Mouse (Mus musculus) mature B cell (primary cell): ENCODE measurements around the gene Cfap298.

Experiments
- in situ Hi-C: fragments of 300-500 bp; cut with MboI; formaldehyde crosslinking; loops from 2 replicates; pipeline ENCODE4 v1.14.3; 2019

The Cfap298 gene

DNA sequence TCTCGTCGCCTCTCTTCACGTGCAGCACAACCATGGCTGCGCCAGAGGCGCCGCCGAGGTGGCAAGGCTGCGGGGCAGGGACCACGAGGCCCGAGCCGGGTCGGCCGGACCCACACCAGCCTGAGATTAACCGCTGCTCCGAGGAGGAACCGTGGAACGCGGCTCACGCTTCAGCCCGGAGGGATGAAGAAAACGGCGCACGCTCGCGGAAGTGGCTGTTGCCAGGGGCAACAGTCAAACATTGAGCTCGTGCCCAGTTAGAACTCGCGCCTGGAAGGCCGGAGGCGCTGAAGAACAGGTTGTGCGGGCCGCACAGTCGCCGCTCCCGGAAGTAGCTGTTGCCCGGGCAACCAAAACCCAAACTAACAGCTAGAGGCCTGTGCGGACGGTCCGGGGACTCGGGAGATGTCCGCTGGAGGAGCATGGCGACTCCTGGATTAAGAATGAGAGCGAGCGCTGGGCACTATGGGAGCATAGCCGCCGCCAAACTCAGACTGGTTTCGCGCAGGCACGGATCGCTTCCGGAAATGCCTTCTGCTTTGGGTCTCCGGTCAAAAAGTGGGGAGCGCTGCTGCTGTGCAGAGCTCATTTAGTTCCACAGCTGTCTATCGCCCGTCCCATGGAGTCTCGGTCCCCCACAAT is at the start of gene Cfap298:
Gene Cfap298 (minus strand): TSS at position 428 of the 642 bp plus-strand sequence.
- in situ Hi-C loops, result no loop called here

DNA sequence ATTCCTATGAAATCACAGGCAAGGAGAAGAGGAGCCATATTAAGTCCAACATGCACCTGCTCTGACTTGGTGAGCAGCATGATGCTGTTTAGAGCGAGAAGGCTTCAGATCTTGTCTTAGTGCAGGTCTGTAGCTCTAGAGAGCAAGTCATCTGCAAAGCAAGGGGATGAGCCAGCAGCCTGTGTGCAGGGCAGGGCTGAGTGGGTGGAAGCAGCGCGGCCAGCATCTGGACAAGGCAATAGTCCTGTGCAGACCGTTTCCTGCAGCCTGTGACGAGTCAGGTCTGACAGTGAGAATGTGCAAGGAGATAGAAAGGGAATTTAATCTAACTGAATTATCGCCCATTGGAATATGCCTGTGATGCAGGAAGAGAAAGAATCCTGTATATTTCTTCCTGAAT is 36.1 kb upstream of the Cfap298 start:
- in situ Hi-C loops, result no loop called here

DNA sequence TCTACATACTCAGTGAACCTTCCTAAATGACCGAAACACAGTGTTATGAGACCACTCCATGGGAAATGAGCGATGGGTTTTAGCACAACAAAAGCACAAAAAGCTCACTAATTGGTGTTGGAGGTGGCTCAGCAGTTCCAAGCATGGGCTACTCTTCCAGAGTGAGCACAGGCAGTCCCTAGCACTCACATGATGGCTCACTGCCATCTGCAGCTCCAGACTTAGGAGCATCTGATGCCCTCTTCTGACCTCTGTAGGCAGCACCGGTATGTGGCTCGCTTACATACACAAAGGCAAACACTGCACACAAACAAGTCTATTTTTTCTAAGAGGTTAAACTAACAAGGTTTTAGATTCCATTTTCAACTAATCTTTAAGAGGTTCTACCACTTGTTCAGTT is 31.3 kb upstream of the Cfap298 start:
- in situ Hi-C loops, result no loop called here

DNA sequence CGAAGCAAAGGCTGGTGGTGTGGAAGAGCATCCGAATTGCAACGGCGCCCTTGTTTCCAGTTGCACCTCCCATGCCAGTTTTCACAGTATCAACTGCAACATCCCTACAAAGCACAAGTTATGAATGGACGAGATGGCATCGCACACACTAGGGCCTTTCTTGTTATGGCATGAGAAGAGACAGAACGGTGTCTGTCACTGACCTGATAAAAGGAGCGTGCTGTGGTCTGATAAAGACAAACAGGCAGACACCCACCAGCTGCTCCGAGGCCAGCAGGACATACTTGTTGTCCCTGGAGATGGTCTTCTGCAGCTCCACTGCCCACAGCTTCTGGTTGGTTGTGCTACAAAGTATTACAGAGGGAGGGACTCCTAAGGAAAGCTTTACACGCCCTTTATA is 29.4 kb upstream of the Cfap298 start:
- in situ Hi-C loops, result no loop called here

DNA sequence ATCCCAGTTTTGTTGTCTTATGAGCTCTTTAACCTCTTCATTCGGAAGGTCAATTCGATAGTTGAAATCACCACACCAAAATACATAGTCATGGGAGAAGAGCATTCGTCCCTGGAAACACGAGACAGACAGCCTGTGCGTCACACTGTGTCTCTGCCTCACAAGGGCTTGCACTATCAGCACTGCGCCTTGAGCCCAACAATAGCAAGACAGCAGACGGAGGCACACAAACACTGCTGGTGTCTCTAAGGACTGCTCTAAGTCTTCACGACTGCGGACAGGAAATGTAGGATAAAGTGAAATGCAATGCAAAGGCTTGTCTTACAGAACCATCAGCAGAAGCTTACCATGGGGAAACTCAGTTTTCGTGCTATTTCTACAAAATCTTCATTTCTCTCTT is 29.0 kb upstream of the Cfap298 start:
- in situ Hi-C loops, result no loop called here

DNA sequence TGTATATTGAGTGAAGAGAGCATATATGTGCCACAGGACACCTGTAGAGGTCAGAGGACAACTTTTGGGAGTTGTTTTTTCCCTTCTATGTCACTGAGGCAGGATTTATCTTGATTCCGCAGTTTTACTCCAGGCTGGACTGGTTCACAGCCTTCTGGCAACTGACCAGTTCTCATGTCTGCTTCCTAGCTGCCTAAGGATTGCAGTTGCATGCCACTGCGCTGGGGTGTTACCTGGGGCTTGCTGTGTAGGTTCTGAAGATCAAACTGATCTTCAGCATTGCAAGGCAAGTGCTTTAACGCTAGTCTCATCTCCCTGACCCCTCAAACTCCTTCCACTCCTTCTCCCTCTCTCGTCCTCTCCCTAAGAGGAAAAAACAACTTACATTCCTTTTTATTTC is 28.3 kb upstream of the Cfap298 start:
- in situ Hi-C loops, result no loop called here

DNA sequence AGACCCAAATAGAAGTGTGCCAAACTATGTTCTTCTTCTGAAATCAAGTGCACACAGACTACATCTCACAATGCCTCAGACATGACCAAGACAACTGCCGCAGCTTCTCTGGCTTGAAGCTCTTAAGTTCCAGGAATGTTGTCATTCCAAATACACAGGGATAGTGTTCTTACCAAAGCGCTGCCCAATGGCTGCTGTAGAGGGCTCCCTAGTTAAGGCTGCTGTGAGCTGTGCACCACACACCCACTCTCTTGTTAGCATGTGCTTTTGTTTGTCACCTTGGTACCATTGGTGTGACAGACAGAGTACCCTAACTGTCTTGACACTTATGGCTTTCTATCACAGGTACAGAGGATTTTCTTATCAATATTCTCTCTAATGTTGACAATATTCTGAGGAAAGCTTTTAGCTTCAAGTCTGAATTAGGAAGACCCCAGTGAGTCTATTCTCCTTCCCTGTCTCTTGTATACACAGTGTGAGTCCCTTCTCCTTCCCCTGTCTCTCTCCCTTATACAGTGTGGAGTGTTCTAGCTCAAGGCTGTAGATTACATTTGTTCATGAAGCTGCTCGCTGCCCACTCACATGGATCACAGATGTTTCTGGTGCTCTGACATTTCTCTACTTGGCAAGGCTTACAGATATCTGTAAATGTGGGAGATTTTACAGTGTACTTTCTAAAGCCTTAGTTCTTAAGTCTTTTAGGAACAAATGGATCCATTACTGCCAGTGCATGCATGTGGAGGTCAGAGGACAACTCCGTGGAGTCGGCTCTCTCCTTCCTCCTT is 23.6 kb upstream of the Cfap298 start:
- in situ Hi-C loops, result no loop called here

DNA sequence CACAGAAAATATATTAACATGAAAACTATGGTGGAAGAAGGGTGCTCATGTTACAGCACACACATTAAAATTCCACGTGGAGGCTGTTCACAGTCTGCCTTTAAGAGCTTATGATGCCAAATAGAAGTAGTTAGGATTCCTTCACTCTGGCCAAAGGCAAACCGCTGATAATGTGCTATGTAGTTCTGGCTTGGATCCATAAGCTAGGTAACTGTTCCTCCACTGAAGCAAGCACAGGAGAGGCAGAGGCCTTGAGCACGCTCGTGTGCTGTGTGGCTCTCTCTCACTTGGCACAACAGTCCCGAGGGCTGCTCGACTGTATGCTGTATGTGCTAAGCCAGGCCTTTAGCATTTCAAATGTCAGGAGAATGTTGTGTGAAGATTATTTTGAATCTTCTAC is 20.6 kb upstream of the Cfap298 start:
- in situ Hi-C loops, result no loop called here

DNA sequence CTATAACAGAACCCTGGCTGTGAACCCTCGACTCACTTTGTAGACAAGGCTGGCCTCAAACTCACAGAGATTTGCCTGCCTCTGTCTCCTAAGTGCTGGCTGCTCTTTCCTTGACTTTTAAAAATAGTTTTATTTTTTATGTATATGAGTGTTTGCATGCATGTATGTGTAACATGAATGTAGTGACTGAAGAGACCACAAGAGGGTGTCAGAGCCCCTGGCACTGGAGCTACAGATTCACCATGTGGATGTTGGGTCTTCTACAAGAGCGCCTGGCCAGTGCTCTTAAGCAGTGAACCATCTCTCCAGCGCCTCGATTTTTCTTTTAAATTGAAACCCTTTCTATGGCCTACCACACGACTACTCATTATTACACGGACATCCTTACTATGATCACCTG is 18.9 kb upstream of the Cfap298 start:
- in situ Hi-C loops, result no loop called here

DNA sequence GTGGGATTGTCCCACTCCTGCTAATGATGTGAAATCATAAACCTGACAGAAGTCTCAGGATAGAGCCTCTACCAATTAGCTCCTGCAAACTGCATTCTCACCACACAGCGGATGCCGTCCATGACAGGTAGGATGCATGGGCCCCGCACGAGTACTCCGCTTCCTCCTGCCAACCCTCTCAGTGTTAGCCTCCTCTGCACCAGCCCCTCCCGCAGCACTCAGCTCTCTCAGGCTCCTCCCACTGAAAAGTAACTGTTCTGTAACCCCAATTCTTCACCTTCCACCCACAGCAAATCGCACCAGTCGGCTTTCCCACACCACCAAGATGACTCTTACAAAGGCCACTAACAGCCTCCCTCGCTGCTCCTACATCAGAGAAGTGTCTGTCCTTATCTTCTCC is 18.2 kb upstream of the Cfap298 start:
- in situ Hi-C loops, result no loop called here

DNA sequence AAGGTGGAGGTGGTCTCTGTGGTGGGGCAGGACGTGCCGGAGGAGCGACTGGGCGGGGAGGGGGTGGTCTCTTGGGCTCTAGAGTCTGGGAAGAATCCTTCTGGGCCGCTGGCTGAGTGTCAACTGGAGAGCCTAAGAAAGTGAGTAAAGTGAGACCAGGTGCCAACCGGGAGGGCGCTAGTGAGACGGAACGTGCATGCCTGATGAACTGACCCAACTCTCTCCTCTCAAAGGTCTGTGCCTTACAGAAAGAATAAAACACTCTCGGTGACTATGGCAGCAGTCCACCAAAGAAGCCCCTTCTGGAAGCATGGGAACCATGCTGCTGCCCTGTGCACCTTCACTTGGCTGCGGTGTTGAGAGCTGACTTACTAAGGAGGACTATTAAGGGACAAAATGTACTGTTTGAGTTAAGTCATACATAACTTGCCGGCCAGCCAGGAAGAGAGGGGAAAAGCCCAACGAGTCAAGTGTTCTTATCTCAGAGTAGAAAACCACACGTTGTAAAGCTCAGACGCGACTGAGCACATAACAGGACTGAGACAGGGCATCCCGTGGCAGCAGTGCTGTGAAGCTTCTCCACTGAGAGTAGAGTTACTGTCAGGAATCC is 15.5 kb upstream of the Cfap298 start:
- in situ Hi-C loops, result no loop called here

DNA sequence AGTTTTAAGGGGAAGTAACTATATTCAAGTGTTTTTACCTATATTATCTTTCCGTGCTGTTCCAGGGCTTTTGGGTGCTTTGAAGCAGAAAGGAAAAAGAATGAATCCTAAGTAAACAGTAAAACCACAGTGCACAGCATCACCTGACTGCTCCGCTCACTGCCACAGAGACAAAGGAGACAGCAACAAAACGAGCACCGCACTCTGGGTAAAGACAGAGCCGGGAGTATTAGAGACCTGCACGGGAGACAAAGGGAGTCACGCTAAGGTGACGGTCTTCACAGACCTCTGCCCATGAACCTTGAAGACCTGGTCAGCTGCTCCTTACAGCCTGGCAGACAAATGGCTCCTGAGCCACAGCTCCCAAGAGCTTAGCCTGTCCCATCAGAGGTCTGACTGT is 12.1 kb upstream of the Cfap298 start:
- in situ Hi-C loops, result no loop called here

DNA sequence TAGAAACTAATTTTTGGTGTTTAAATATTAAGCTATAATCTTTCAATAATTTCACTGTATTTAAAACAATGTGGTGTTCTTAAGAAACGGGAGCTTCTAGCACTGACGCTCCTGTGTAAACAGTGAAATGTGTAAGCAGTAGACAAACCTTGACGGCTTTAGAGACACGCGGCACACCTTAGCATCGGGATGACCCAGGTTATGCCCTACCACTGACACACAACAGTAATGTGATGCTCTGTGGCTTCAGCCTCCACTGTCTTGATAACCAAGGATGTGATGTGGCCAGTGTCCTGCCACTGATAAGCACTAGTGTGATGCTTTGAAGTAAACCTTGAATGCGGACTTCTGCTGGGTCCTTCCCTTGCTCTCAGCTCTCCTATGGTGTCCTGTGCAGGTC is 6.3 kb upstream of the Cfap298 start:
- in situ Hi-C loops, result no loop called here

DNA sequence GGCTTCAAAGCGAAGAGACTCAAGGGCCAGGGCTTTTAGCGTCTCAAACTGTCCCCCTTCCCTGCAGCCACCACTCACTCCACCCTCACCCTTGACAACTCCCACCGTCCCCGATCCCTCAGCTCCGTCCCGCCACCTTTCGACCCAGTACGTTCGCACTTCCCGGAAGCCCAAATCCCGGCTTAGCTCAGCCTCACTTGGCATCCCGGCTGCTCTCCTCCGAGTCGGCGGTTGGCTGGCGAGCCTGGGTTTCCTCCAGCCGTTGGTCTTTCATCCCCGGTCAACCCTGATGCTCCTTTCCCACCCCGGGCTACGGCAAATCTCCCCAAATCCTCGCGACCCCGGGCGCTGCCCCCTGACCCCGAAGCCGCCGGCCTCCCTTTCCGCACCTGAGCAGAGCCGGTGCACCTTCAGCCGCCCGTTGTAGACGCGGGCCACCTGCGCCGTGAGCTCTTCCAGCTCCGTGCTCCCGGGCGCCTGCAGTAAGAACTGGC is 674 bp downstream of the Cfap298 start:
- in situ Hi-C loops, result no loop called here

DNA sequence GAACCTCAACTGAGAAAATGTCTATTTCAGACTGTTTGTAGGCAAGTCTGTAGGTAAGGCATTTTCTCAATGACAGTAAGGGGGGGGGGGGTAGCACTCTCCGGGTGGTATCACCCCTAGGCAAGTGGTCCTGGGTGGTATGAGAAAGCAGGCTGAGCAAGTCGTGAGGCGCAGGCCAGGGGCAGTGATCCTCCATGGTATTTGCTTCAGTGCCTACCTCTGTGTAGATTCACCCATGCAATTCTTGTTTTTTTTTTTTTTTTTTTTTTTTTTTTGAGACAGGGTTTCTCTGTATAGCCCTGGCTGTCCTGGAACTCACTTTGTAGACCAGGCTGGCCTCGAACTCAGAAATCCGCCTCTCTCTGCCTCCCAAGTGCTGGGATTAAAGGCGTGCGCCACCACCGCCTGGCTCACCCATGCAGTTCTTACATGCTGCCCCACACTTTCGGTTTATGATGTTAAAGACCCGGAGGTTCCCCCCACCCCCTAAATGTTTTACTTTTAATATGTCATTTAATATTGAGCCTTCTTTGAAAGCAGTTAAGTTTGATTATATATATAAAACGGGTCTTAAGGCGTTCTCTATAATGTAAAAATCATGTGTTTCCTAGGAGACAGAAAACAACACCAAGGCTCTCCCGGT is 1.3 kb downstream of the Cfap298 start:
- in situ Hi-C loops, result no loop called here

DNA sequence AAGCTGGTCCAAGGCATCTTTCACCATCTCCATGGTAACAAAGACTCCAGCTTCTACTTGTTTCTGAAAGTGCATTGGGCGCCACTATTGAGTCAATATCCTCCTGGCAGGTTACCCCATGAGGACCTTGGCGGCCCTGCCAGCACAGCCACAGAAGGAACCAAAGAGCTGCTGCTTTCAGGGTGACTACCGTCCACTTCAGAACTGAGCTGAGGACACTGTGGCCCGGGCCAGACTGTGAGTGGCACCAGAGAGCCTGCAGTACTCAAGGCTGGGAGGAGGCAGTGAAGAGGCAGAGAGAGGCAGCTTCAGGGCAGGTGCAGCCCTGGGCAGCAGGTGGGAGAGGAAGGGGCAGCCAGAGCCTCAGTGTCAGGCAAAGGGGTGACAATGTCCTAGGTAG is 7.5 kb downstream of the Cfap298 start:
- in situ Hi-C loops, result no loop called here

DNA sequence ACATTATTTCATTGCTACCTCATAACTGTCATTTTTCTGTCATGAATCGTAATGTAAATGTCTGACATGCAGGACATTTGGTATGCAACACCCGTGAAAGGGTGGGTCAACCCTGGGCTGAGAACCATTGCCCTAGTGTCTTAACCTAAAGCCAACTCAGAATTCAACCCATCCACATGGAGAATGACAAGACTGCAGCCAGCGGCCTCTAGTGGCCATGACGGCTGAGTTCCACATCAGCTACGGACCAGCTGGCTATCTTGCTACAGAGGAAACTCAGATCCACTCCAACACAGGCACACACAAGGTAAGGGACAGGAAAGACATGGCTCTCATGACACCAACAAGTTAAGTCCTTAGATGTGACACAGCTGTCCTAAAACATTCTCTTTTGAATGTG is 9.5 kb downstream of the Cfap298 start:
- in situ Hi-C loops, result no loop called here

DNA sequence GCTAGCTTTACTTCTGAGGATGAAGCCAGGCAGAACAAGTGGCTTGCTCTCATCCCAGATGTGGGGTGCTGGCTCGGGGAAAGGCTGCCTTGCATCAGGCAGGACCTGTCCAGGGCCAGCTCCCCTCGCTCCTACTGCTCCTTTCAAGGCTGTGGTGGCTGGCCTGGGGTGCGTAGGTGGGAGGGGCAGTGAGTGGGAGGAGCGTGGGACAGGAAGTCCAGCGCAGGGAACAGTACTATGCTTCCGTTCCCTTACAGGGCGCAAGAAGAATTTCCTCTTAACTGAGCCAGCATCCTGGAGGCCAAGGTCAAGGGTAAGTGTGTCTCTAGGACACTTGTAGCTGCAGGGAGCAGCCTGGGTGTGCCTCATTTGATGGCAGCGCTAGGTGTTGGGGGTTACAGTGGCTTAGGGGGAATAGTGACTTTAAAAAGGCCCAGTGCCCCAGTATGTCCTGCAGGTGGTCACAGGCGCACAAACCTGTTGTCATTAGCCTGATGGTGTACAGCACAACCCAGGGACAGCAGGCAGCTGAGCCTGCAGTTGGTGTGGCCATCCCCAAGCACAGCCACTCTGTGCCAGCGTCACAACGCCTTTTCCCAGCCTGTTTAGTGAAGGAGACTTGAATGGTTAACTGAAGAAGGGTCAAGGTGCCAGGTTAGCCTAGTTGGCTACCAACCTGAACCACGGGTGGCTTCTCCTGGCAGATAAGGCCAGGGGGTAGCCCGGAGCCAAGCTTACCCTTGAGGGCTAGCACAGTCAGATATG is 10.1 kb downstream of the Cfap298 start:
- in situ Hi-C loops, result no loop called here

DNA sequence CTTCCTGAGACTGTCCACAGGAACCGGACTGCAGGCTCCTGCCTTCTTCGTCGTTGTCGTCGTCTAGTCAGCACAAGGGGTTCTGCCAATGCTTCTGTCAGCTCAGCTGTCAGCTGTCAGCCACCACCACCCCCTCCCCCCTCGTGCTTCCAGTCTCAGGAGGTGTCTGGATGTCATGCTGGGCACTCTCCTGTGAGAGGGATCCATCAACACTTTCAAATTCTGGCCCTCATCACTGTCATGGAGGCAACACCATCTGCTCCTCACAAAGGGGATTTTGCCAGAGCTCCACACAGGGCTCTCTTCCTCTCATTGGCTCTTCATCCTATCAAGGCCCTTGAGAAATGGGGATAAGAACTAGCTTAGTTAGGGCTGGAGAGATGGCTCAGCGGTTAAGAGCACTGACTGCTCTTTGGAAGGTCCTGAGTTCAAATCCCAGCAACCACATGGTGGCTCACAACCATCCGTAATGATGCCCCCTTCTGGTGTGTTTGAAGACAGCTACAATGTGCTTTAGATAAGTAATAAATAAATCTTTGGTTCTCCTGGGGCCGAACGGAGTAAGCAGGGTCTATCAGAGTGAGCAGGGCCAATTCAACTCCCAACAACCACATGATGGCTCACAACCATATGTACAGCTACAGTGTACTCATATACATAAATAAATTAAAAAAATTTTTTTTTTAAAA is 13.3 kb downstream of the Cfap298 start:
- in situ Hi-C loops, result no loop called here

DNA sequence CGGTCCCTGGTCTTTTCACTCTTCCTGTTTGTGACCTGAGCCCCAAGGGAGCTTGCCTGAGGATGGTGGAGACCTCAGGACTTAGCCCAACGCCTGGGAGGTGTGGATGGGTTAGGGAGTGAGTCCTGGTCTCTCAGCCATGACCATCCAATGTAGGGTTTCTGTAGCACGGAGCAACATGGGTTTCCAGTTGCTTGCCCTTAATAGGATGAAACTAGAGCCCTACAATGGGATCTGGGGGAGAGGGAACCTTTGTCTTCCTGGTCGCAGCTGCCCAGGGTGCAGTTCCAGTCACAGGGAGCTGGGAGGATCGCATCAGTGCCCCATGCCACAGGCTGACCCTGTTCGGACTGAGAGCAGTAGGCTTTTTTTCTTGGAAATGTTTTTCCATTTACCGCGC is 17.8 kb downstream of the Cfap298 start:
- in situ Hi-C loops, result no loop called here

DNA sequence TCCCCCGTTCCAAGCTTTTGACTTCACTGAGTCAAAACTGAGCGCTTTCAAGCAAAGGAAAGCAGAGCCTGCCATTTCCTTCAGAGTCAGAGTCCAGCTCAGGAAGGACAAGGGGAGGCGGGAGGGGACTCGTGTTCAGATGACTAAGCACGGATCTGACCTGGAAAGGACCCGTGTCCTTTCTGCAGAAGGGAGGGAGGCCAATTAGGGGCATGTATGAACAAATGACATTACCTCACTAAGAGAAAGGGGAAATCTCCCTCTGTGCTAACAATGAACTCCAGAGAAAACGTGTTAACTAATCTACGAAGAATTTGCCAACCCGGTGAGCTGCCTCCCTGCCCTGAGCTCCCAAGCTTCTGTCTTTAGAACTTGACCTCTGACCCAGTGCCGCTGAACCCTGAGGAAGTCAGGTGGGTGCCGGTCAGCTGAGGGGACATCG is 18.9 kb downstream of the Cfap298 start:
- in situ Hi-C loops, result no loop called here
